Mouse (Mus musculus) liver, embryonic 16.5 days (tissue): ENCODE results near the gene Lag3. TPM values are rescaled to one million over a fixed set of nuclear protein-coding genes. Genes with fewer than 3 reads are reported as not detected.

Source experiments
- ATAC-seq: fragments of 200-750 bp; cut with Nextera tagmentation; 2 replicates; pipeline ENCODE4 v1.8.0; 2017; ENCODE audit warnings: low read depth, mild to moderate bottlenecking, moderate number of reproducible peaks, moderate library complexity
- H3K27ac ChIP-seq: fragments of 300-500 bp; sonication (generic); 2 replicates; pipeline ENCODE4 v1.5.1; 2014; ENCODE audit warnings: mild to moderate bottlenecking, low read length
- H3K27me3 ChIP-seq: fragments of 300-500 bp; sonication (generic); 2 replicates; pipeline ENCODE4 v1.6.1; 2014; ENCODE audit warnings: low read depth, low read length, mixed read lengths; ENCODE audit not compliant: control insufficient read depth, insufficient read depth
- H3K36me3 ChIP-seq: fragments of 300-500 bp; sonication (generic); 2 replicates; pipeline ENCODE4 v1.6.1; 2014; ENCODE audit warnings: mild to moderate bottlenecking; ENCODE audit not compliant: control insufficient read depth, insufficient read depth
- H3K4me1 ChIP-seq: fragments of 300-500 bp; sonication (generic); 2 replicates; pipeline ENCODE4 v1.6.1; 2014; ENCODE audit warnings: low read depth, low read length, mixed read lengths; ENCODE audit not compliant: control insufficient read depth
- H3K4me2 ChIP-seq: fragments of 300-500 bp; sonication (generic); 2 replicates; pipeline ENCODE4 v1.6.1; 2014; ENCODE audit warnings: low read depth, low read length, mixed read lengths
- H3K4me3 ChIP-seq: fragments of 300-500 bp; sonication (generic); 2 replicates; pipeline ENCODE4 v1.5.1; 2014; ENCODE audit warnings: low read depth, mild to moderate bottlenecking, low read length
- H3K9ac ChIP-seq: fragments of 300-500 bp; sonication (generic); 2 replicates; pipeline ENCODE4 v1.6.1; 2014; ENCODE audit warnings: low read depth, low read length
- H3K9me3 ChIP-seq: fragments of 300-500 bp; sonication (generic); replicated peaks from 2 replicates; pipeline ENCODE4 v1.6.1; 2016; ENCODE audit warnings: low read length; ENCODE audit not compliant: control insufficient read depth
- WGBS: fragments of 180-500 bp; shearing (Covaris S2); extraction: QIAGEN DNeasy Blood & Tissue Kit; methylation state at CpG from one replicate; pipeline ENCODE4 v1.1.7; 2014; ENCODE audit not compliant: insufficient replicate concordance; 5-methylcytosine and 5-hydroxymethylcytosine counted together
- polyA plus RNA-seq: library from polyadenylated mRNA; unstranded; fragments of >200 nt; fragmentation: Nextera tagmentation; extraction: Ambion mirVana; gene quantifications from 2 replicates; pipeline ENCODE4 v1.2.1, GENCODE M21; 2015

Gene Lag3
- polyA plus RNA-seq, 1 experiment from 2014 or later, result 0.15 TPM

- no peaks in the 10 kb centered on the region for H3K9me3 ChIP-seq
- ATAC-seq, result no peak
- H3K4me3 ChIP-seq, result no peak overlapping the region
- no peaks in the 10 kb centered on the region for H3K36me3 ChIP-seq
- no peak overlapping the region for H3K9ac ChIP-seq
- peaks cover 84% of the 10 kb centered on the region for H3K27me3 ChIP-seq
- H3K27ac ChIP-seq, result no peak overlapping the region
- WGBS, result 3% methylated on average over 12 of the region's 12 CpGs
- no peak overlapping the region for H3K4me2 ChIP-seq
- H3K4me1 ChIP-seq, result peaks cover 5% of the 10 kb centered on the region; the same call in 1 of the 2 replicates
Observed at GRCm38 (mm10) chr6:124859725-124860124, 51.8 kb downstream of the Lag3 start.

DNA sequence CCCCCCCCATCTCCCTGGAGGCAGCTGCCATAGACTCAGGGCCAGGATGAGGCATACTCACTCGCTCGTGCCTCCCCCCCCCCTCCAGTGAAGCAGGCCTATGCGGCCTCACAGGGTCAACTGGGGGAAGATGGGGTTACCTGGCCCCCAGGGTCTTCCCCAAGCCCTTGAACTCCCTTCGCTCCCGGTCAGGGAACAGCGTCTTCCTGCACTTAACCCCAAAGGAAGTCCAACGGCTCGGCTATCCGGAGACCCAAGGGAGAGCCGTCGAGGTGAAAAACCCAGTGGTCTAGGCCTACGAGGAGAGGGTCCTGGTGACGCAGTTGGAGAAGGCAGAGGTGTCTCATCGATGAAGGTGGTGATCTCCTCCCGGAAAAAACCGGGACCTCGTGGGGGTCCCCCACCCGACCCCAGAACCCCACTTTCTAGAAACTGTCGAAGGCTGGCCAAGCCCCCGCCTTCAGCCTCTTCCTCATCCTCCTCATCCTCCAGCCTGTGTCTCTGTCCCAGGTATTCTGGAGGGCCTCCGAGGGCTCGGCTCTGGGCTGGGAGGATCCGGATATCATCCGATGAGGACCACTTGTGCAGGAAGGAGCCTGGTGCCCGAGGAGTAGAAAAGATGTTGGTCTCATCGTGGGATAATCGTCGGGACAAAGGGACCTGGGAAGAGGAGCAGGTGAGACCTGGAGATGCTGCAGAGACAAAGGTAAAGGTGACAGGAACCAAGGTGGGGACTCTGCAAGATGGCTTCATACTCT, 52.8 kb downstream of the Lag3 start:
- no peaks in the 10 kb centered on the region for H3K9me3 ChIP-seq
- no peak overlapping the region for H3K4me3 ChIP-seq
- no peaks in the 10 kb centered on the region for H3K36me3 ChIP-seq
- no peak overlapping the region for H3K4me2 ChIP-seq
- no peak for ATAC-seq
- no peak overlapping the region for H3K27ac ChIP-seq
- peaks cover 78% of the 10 kb centered on the region for H3K27me3 ChIP-seq
- H3K4me1 ChIP-seq, result peaks cover 6% of the 10 kb centered on the region
- WGBS, result 61% methylated on average over 28 of the region's 28 CpGs
- H3K9ac ChIP-seq, result no peak overlapping the region

DNA sequence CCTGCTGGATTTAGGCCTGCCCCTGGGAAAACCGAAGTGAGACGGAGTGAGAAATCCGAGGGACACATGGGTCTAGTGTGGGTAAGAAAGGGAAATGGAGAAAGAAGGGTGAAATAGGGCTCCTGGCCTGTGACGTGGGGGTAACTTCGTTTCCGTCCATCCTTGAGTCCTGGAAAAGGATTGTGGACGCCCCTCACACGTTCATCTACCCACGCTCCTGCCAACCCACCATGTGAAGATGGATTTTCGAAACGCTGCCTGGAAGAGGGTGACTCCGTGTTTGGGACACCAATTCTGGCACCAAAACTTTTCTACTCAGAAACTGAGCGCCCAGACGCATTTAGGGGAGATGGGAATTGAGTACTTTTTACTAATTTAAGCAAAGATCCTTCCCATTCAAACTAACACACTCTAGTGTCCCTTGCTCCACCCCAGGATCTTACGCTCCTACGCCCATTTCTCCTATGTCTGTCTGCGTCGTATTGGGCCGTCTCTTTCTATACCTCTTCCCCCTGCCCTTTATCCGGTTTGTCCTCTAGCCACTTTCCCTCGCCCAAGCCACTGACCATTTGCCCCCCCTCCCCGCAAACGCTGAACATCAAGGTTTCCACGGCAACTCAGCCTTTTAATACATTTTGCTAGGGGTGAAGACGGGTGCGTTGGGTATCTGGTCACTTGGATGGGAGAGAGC, 53.5 kb downstream of the Lag3 start:
- Histone ChIP-seq H3K36me3 (no peaks in the 10 kb centered on the region), H3K9ac (no peak overlapping the region)

DNA sequence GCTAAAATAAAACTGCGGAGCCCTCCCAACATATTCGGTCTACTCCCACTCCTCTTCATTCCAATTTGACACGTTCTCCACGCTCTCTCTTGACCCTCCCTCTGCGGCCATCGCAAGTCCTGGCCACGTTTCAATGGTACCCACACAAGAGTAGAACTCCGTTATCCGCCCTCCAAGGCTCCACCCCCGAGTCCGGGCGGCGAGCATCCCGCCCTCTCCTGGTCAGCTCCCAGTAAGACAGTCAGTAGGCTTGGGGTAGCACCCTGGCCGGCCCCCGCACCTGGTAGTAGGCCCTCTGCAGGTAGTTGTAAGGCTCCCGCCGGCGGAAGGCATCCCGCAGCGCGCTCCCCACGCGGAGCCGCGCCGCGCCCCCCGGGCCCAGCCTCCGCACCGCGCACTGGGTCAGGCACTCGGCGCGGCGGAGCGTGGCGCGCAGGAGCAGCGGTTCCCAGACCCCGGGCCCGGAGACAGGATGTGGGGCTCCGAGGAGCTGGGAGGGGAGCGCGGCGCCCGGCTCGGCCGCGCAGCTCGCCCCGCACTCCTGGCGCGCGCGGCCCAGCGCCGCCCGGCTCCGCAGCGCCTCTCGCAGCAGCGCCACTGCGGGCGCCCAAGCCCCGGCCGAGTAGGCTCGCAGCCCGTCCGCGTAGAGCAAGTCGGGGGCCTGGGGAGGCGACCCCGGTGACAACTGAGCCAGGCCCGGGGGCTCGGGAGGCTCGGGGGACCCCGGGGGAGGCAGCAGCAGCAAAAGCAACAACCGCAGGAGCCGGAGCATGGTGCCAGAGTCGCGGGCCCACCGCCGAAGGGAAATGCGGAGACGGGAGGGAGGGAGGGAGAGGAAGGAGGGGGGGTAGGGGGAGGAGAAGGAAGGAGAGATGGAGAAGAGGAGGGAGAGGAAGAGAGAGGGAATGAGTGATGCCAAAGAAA, 54.3 kb downstream of the Lag3 start, which contains the start of gene P3h3:
P3h3 (minus strand) TSS at position 837 of the 924 bp plus-strand sequence.
- Histone ChIP-seq H3K36me3 (no peaks in the 10 kb centered on the region), H3K9me3 (no peaks in the 10 kb centered on the region), H3K4me1 (peaks cover 2% of the 10 kb centered on the region), H3K4me3 (peak within 1 kb of the TSS; percentile 59), H3K27me3 (peaks cover 62% of the 10 kb centered on the region), H3K9ac (peak within 1 kb of the TSS; percentile 47; the same call in 1 of the 2 replicates), H3K27ac (no peak within 1 kb of the TSS), H3K4me2 (peak within 1 kb of the TSS; percentile 68)
- WGBS, result under 1% methylated on average over 86 of the region's 86 CpGs
- ATAC-seq, result peak; percentile 45; the same call in 1 of the 2 replicates

More for the DNA sequence above, 53.5 kb downstream of the Lag3 start:
- Histone ChIP-seq H3K9me3 (no peaks in the 10 kb centered on the region), H3K4me3 (peak overlapping the region; percentile 59; the same call in 1 of the 2 replicates), H3K4me2 (peak overlapping the region; percentile 68; the same call in 1 of the 2 replicates), H3K4me1 (peaks cover 2% of the 10 kb centered on the region), H3K27me3 (peaks cover 70% of the 10 kb centered on the region), H3K27ac (no peak overlapping the region)
- ATAC-seq, result no peak
- WGBS, result 28% methylated on average over 26 of the region's 26 CpGs

DNA sequence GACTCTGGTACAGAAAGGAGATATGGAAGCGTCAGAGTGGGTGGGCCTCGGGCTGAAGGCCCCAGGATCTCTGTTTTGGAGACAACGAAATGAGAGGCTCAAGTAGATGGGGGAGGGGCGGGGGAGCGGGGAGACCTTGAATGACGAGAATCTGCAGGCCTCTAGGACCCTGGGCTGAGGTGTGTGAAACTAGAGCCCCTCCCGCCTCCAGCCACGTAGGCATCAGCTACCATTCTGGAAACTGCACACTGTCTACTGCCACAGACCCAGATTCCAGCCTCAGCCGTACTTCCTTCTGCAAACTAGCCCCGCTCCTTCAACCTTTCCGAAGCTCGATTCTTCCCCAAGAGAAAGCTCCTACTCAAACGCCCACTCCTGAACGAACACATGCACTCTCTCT, 55.2 kb downstream of the Lag3 start:
- 16% methylated on average over 14 of the region's 14 CpGs for WGBS
- Histone ChIP-seq H3K9ac (no peak overlapping the region), H3K4me1 (peaks cover 2% of the 10 kb centered on the region), H3K36me3 (no peaks in the 10 kb centered on the region), H3K4me3 (no peak overlapping the region), H3K4me2 (no peak overlapping the region), H3K27ac (no peak overlapping the region), H3K9me3 (no peaks in the 10 kb centered on the region), H3K27me3 (peaks cover 54% of the 10 kb centered on the region)
- no peak for ATAC-seq

- peaks cover 48% of the 10 kb centered on the region for H3K27me3 ChIP-seq
- WGBS, result 47% methylated on average over 12 of the region's 12 CpGs
Observed at GRCm38 (mm10) chr6:124854647-124855046, 56.9 kb downstream of the Lag3 start.

More at GRCm38 (mm10) chr6:124854647-124855046, 56.9 kb downstream of the Lag3 start:
- Histone ChIP-seq H3K4me3 (no peak overlapping the region), H3K9me3 (no peaks in the 10 kb centered on the region), H3K4me2 (no peak overlapping the region), H3K36me3 (no peaks in the 10 kb centered on the region), H3K27ac (no peak overlapping the region), H3K9ac (no peak overlapping the region), H3K4me1 (peaks cover 2% of the 10 kb centered on the region)
- ATAC-seq, result no peak

Other genes with a start within 250 kb of the Lag3 start
- 80.1 and 88.6 TPM in 2 replicates for gene Lpcat3, start 248.7 kb downstream of the Lag3 start, polyA plus RNA-seq
- gene Emg1, start 199.5 kb downstream of the Lag3 start, polyA plus RNA-seq, result 105 and 121 TPM in 2 replicates
- gene Phb2, start 199.4 kb downstream of the Lag3 start, polyA plus RNA-seq, result 206 and 214 TPM in 2 replicates
- gene Ptpn6, start 173.0 kb downstream of the Lag3 start, polyA plus RNA-seq, result 38.2 and 38.3 TPM in 2 replicates
- 80.7 and 83.6 TPM in 2 replicates for gene Grcc10, start 170.3 kb downstream of the Lag3 start, polyA plus RNA-seq
- not detected in 2 replicates for gene Gm45234, start 155.7 kb downstream of the Lag3 start, polyA plus RNA-seq
- 1.3 and 1.7 TPM in 2 replicates for gene Atn1, start 155.2 kb downstream of the Lag3 start, polyA plus RNA-seq
- gene Eno2, start 142.0 kb downstream of the Lag3 start, polyA plus RNA-seq, result 0.40 and 0.43 TPM in 2 replicates
- gene Lrrc23, start 132.0 kb downstream of the Lag3 start, polyA plus RNA-seq, result not detected in 2 replicates
- 8.6 and 9.1 TPM in 2 replicates for gene Spsb2, start 103.0 kb downstream of the Lag3 start, polyA plus RNA-seq
- gene Tpi1, start 97.4 kb downstream of the Lag3 start, polyA plus RNA-seq, result 450 and 452 TPM in 2 replicates
- gene Usp5, start 82.2 kb downstream of the Lag3 start, polyA plus RNA-seq, result 50.0 and 52.7 TPM in 2 replicates
- gene Cdca3, start 82.2 kb downstream of the Lag3 start, polyA plus RNA-seq, result 171 and 180 TPM in 2 replicates
- gene Gnb3, start 71.4 kb downstream of the Lag3 start, polyA plus RNA-seq, result 0.13 and 0.31 TPM in 2 replicates
- 0.62 and 0.76 TPM in 2 replicates for gene P3h3, start 54.0 kb downstream of the Lag3 start, polyA plus RNA-seq
- gene Gpr162, start 47.7 kb downstream of the Lag3 start, polyA plus RNA-seq, result 0.02 TPM in 1 of 2 replicates, not detected in the other
- gene Cd4, start 23.5 kb downstream of the Lag3 start, polyA plus RNA-seq, result 0.11 and 0.14 TPM in 2 replicates
- 42.3 and 49.6 TPM in 2 replicates for gene Ptms, start 8.4 kb upstream of the Lag3 start, polyA plus RNA-seq
- gene Mlf2, start 19.7 kb upstream of the Lag3 start, polyA plus RNA-seq, result 103 and 110 TPM in 2 replicates
- gene Cops7a, start 53.8 kb upstream of the Lag3 start, polyA plus RNA-seq, result 44.4 and 49.6 TPM in 2 replicates
- gene Pianp, start 85.0 kb upstream of the Lag3 start, polyA plus RNA-seq, result 0.05 and 0.11 TPM in 2 replicates
- 3.5 and 3.6 TPM in 2 replicates for gene Zfp384, start 97.4 kb upstream of the Lag3 start, polyA plus RNA-seq
- 27.6 and 32.4 TPM in 2 replicates for gene Ing4, start 128.1 kb upstream of the Lag3 start, polyA plus RNA-seq
- 2.0 and 4.5 TPM in 2 replicates for gene Acrbp, start 138.0 kb upstream of the Lag3 start, polyA plus RNA-seq
- gene Lpar5, start 156.2 kb upstream of the Lag3 start, polyA plus RNA-seq, result 1.4 and 1.5 TPM in 2 replicates
- gene Chd4, start 184.3 kb upstream of the Lag3 start, polyA plus RNA-seq, result 18.2 and 22.9 TPM in 2 replicates
- 25.2 and 25.3 TPM in 2 replicates for gene Nop2, start 220.2 kb upstream of the Lag3 start, polyA plus RNA-seq
- 3.0 and 4.2 TPM in 2 replicates for gene Iffo1, start 233.5 kb upstream of the Lag3 start, polyA plus RNA-seq